Mouse (Mus musculus) cerebellum, postnatal 10 days (tissue): ENCODE results near the gene Stc2.

ENCODE experiments used
- DNase-seq, 2 experiments: peaks; one replicate each; pipeline ENCODE4 v3.0.0; 2021; ENCODE audit warnings: mixed read lengths in 2 of 2

Gene Stc2

DNA sequence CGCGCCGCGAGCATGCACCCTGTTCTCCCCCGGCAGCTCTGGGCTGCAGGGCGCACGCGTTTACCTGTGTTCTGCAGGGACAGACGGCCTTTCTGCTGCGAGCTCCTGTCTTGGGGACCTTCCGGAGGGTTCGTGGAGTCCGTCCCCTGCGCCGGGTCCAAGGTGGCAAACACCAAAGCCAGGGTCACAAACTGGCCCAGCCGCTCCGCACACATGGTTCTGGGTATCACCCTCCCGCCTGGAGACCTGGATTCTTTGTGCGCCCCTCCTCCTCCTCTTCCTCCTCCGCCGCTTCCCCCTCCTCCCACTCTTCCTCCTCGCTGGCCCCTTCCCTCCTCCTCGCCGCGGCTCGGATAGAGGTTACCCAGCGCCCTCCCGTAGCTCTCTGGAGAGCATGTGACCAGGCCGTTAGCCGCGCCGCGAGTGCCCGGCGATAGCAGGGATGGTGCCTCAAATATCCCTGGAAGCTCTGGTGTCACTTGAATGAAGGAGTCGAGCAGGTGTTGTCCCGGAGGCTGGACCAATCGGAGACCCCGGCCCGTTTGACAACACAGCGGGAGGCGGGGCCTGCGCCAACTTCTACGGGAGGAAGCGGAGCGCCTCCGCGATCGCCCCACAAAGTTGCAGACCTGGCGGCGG, at the start of gene Stc2:
Stc2 (minus strand) TSS at position 427 of the 639 bp plus-strand sequence.
- DNase-seq = peak; percentile 87 to 90

DNA sequence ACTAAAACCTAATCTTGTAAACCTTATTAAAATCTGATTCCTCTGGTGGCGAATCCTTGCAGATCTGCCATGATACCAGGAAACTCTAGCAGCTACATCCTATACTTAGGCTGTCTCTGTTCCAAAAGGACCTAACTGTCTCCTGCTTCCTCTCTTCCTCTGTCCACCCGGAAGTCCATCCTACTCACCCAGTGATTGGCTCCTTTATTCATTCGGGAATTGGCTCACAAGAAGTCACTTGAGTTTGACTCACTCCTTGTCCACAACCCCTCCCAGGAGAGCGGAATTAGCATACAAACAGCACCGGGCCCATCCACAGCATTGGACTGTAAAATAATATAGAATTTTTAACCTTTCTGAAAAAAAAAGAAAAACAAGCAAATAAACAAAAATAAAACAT, 47.2 kb upstream of the Stc2 start:
- no peak for DNase-seq

GRCm38 (mm10) chr11:31412376-31412775, 42.5 kb upstream of the Stc2 start:
- peak; percentile 36 to 56 for DNase-seq

- no peak for DNase-seq
Observed at GRCm38 (mm10) chr11:31406736-31407135, 36.9 kb upstream of the Stc2 start.

DNA sequence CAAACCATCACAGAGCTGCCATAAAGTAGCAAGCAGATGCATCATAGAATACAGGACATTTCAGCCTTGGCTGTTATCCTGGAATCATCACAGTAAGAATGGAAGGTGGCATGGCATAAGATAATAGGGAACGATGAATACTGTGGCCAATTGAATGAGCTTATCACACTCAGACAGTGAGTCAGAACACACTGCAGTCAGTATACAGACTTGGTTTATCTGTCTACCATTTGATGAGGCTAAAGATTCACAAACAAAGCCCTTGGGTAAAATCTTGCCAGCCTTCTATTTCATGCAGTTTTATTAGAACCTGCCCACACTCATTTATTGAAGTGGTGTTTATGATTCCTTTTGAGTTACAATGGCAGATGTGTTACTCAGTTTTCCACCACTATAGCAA, 33.2 kb upstream of the Stc2 start:
- DNase-seq = no peak

DNA sequence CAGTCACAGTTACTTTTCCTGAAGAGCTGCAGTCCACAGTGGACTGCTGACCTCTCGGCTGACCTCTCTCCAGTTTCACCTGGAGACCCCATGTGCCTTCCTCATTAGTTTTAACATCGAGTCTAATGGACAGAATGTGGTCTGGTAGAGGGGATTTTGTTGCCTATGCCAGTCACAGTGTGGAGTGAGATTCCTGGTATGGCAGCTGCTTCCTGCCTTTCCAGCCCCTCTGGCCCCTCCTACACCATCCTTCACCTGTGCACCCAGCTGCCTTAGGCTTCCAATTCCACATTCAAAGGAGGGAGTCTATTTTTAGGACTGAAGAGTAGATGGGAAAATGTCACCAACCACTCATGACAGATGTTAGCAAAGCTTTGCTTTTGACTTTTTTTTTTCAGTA, 28.7 kb upstream of the Stc2 start:
- DNase-seq = no peak

DNA sequence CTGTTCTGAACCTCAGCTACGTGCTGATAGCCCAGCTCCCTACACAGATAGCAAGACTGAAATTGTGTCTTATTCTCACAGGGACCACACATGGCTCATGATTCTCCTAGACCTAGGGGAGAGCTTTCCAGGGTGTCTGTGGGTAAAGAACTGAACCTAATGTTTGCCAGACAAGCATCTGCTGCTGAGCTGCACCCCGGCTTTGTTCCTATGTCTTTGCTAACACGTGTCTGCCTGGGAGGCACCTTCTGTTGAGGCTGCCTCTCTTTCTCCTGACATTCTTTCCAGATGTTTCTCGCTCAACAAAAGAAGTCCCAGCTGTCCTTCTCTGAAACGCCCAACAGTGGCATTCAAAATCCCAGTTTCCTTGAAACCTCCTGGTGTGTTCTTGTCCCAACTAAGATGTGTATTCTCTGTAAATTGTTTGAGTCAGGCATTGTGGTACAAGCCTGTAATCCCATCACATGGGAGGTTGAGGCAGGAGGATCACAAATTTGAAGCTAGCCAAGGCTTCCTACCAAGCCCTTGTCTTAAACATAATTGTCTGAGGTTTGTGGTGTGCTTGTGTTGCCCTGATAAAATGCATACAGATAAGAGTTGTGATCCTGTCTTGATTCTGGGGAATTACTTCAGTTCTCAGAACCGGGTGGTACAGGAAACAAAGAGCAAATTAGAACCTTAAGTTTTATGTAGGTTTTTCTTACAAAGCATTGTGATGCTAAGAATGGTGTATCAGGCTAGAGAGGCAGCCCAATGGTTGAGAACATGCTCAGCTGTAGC, 27.0 kb upstream of the Stc2 start:
- DNase-seq = no peak

DNA sequence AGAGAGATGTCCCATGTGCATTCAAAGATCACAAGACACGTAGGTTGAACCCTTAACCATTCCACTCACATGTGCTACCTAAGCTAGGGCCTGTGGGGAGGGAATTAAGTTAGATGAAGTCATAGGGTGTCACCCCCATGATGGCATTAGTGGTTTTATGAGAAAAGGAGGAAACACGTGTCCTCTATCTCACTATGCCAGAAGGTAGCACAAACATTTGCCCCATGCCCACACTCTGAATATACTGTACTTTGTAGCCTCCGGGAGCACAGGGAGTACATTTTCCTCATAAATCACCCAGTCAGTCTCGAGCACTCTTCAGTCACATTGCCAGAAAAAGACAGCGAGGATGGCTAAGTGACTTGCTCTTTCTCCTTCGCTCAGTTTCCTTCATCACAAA, 24.2 kb upstream of the Stc2 start:
- no peak for DNase-seq

- DNase-seq = no peak
Observed at GRCm38 (mm10) chr11:31392340-31392739, 22.5 kb upstream of the Stc2 start.

DNA sequence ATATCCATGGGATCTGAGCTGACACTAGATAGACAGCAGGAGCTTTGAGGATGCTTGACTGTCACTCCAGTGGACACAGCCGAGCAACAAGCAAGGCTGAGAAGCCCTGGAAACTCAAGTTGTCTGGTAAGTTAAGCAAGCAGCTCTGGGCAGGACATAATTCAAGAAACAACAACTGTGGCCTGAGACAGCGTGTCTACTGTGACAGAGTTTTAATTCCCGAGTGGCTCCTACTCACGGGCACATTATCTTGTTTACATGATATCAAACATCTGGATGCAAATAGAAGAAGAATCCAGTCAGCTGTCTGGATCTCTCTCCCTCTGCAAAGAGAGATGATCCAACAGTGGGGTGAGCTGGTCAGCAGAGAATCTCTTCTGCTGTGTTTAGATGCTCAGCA, 19.0 kb upstream of the Stc2 start:
- DNase-seq = no peak

DNA sequence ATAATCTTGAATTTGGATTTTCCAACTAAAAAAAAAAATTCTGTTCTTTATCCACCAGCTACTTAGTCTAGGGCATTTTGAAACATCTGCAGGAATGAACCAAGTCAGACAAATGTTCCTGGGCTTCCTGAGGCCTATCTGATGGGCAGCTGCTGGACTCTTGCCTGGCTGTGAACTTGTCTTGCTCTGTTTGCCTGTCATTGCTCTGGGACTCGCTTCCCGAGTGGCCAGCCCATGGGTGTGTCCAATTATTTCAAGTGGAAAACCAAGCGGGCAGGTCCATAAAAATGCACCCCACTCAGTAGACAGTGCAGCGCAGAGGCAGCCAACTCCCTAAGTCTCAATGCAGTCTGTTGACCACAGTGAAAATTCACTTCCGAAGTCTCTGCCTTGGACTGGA, 17.7 kb upstream of the Stc2 start:
- DNase-seq = no peak

DNA sequence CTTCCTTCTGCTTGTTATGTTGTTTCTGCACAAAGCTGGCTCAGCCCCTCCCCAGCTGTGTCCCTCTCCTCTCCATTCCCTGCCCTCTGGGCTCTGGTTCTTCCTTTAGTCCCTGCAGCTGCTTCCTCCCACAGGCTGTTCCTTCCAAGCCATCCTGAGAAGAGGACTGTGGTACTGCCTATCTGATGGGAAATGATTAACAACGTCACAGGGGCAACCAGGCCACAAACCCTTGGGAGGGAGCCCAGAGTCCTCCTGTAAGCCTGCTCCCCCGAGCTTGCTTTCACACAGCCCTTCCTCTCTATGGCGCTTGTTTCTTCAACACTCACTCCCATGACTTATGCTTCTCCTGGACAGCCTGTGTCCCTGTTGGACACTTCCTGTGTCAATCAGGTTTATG, 16.7 kb upstream of the Stc2 start:
- DNase-seq = no peak

DNA sequence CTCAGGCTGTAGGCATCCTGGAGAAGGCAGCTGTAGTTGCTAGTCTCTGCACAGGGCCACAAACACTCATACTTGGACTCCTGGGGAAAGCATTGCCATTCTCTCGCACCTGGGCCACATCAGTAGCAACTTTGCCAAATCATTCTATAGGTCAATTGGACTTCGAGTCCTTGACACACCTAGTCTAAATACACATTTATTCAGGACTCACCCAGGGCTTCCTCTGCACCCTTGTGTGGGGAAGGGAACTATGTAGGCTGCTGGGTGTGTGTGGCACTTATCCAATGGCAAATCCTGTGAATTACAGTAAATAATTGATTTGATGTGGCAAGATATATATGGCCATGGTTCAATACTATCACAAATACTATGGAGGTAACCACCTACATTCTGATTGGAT, 14.1 kb upstream of the Stc2 start:
- no peak for DNase-seq

DNA sequence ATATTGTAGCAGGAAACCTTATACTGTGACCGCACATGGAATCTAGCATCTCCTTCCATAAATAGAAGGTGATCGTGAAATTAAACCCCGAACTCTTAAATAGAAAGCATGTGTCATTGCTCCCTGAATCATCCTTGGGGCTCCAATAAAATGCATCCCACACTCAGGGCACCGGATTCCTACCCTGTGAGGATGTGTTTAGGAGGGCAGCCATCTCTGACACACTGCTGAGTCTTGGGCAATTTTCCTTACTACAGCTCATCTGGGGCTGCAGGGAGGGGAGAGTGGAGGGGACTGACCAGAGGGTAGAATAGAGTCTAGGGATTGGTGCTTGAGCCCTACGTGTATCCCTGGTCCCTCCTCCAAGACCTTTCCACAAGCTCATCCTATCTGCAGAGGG, 12.3 kb upstream of the Stc2 start:
- DNase-seq = no peak

- DNase-seq = peak; percentile 45 to 51
Observed at GRCm38 (mm10) chr11:31373438-31373837, 3.6 kb upstream of the Stc2 start.

GRCm38 (mm10) chr11:31372206-31372605, 2.3 kb upstream of the Stc2 start:
- DNase-seq = no peak

GRCm38 (mm10) chr11:31371256-31371838, 1.5 kb upstream of the Stc2 start:
- peak; percentile 39 to 42 for DNase-seq

GRCm38 (mm10) chr11:31370436-31371230, 759 bp upstream of the Stc2 start:
- DNase-seq = peak; percentile 47 to 48

- DNase-seq = peak; percentile 62
Observed at GRCm38 (mm10) chr11:31368965-31369647, 768 bp downstream of the Stc2 start.

DNA sequence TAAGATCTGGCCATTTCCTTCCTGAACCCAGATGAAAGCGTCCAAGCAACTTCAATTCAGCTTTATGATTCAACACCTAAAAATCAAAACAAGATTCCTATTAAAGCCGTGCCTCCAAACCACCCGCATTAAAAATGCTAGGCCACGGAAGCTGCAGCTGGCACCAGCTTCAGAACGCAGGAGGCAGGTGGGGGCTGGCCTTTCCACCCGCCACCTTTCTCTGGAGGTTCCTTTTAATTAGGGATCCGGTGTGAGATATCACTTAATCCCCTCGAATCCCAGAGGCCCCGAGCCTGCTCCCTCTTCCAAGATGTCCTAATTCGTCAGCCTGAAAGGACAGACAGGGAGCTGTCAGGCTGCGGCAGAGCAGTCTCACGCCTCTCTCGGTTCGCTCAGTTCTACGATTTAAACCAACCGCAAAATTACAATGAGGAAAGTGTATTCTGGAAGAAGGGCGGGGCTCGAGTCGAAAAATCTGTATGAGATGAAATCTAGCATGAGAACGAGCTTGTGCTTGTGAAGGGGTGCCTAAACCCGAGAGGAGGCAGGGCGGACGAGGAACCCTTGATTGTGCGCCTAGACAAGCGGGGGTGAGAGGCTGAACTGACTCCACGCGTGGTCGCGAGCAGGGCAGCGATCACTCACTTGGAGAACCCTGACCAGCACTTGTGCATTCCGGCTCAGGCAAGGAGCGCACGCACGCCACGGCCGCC, 1.5 kb downstream of the Stc2 start:
- peak in 1 of 2 experiments; percentile 29 for DNase-seq

GRCm38 (mm10) chr11:31366827-31367226, 3.0 kb downstream of the Stc2 start:
- DNase-seq = no peak

DNA sequence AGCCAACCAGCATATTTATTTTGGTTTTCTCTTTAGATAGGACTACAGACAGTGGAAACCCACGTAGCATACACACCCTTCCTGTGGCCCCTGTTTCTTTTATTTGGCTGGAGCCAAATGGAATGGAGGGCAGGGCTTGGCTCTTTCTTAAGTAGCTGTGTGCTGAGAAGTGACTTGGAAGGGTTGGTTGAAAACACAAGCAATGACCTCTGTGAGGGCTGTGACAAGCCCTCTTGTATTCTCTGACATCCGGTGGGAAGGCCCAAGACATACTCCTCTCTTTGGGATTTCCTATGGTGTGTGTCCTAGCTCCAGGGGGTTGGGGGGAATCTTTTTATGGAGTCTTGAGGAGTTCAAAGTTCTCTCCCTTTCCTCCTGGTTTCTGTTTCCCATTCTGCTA, 3.5 kb downstream of the Stc2 start:
- DNase-seq = no peak
